Mouse (Mus musculus): Measurements from ENCODE around the gene Olfr1254.

Gene Olfr1254

GRCm38 (mm10) chr2:89793519-89793918 lies at the start of gene Olfr1254:
TSS of gene Olfr1254 (minus strand) at chr2:89793619.
- DNase-seq (ENCODE audit: low spot score) = no peak

- no peak for DNase-seq (ENCODE audit: low spot score)
Observed at GRCm38 (mm10) chr2:89841455-89841854, 48.0 kb upstream of the Olfr1254 start, which contains the start of gene Olfr1256. TSS of gene Olfr1256 (minus strand) at chr2:89841555.

GRCm38 (mm10) chr2:89820216-89820615 lies 26.8 kb upstream of the Olfr1254 start:
- DNase-seq (ENCODE audit: low spot score) = no peak

GRCm38 (mm10) chr2:89811751-89812150 lies 18.3 kb upstream of the Olfr1254 start, which contains the start of gene Olfr1255:
TSS of gene Olfr1255 (plus strand) at chr2:89812051.
- no peak for DNase-seq (ENCODE audit: low spot score)

- no peak for DNase-seq (ENCODE audit: low spot score)
Observed at GRCm38 (mm10) chr2:89810751-89811150, 17.3 kb upstream of the Olfr1254 start.

- DNase-seq (ENCODE audit: low spot score) = no peak
Observed at GRCm38 (mm10) chr2:89799583-89799982, 6.2 kb upstream of the Olfr1254 start.

GRCm38 (mm10) chr2:89756990-89757389 lies 36.4 kb downstream of the Olfr1254 start, which contains the start of gene Olfr1253:
TSS of gene Olfr1253 (minus strand) at chr2:89757090.
- no peak for DNase-seq (ENCODE audit: low spot score)
